Mouse (Mus musculus): ENCODE data around the gene Sugt1. TPM values are rescaled to one million over a fixed set of nuclear protein-coding genes. Genes with fewer than 3 reads are reported as not detected.
A peak's percentile ranks its signal among the peaks of the same experiment; 100 is the strongest.

Gene Sugt1
- total RNA-seq (2021), result 10 to 100 TPM; 64.8 to 73.7 TPM

DNA sequence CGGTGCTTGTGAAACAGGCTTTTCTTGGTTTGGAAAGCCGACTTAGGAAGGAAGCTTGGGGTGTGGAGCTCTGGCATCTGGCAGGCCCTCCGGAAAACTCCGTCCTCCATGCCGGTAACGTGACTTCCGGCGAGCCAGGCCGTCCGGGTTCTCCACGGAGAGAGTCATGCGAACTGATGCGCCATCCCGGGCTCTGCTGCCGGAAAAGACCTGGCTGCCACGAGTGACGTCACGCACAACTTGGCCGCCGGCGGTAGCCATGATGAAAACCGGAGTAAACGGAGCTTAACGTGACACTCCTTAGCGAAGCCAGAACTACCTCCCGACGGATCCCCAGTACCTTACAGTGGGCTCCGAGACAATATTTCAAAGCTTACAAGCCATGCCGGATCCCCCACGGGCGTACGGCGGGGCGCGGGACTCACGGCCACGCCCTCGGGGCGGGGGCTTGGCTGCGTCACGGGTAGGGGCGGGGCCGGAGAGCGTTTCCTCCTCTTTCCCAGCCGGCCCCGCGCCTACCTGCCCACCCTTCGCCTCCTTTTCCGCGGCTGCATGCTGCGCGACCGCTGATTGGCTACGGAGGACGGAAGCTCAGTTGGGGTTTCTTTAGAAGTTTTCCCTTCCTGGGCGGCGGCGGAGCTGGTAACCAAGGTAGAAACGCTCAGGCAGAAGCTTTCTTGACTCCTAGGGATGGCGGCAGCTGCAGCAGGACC is at the start of gene Sugt1:
TSS of gene Sugt1 (plus strand) at position 553 of the 713 bp plus-strand sequence.
- intact Hi-C loops (cut with DNase I), result loop anchor here (2.0 to 5.0 kb wide), 2 partner anchors 106 to 190 kb away; partner anchors contain the start of genes Elf1, Mtrf1 and Wbp4
- DNase-seq, result peak; percentile 95 to 98

DNA sequence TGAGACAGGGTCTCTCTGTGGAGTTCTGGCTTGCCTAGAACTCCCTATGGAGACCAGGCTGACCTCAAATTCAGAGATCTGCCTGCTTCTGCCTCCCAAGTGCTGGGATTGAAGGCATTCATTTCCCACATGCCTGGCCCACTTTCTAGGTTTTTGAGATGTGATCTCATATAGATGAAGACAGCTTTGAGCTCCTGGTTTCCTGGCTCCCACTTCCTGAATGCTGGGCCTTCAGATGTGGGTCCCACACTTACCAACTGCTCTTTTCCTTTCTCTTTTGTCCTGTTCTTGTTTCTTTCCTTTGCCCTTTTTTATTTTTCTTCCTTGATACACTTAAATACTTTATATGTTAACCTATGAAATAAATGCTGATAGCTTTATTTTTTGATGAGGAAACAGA is 49.6 kb upstream of the Sugt1 start:
- intact Hi-C loops (cut with DNase I), result no loop called here
- no peak for DNase-seq

DNA sequence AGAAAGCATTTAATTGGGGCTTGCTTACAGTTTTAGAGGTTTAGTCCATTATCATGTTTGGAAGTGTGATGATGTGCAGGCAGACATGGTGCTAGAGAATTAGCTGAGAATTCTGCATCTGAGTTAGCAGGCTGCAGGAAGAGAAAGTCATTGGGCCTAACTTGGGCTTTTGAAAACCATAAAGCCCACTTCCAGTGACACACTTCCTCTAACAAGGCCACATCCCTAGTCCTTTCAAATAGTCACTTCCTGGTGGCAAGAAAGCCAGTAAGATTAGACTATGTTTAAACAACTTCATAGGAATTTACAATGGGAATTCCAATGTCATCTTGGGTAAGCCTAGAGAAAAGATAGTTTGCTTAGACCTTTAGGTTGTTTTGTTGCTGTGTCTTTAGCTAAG is 45.9 kb upstream of the Sugt1 start:
- no peak for DNase-seq
- intact Hi-C loops (cut with DNase I), result no loop called here

DNA sequence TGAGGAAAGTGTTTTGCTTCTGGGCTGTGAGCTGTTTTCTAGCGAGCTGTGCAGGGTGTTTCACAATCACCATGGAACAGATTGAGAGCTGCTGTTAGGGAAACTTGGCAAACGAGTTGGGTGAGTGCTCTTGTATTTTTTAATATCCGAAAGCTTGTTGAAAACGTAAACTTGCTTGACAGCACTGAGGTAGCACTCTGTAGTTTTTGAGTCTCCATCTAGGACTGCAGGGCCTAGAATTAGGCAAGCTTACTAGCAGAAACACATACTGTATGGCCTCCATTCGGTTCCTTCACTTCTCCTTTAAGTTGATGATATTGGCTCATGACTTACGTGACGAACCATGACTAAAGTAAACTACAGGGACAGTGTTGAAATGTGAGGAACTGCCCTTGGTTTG is 38.1 kb upstream of the Sugt1 start:
- intact Hi-C loops (cut with DNase I), result no loop called here

DNA sequence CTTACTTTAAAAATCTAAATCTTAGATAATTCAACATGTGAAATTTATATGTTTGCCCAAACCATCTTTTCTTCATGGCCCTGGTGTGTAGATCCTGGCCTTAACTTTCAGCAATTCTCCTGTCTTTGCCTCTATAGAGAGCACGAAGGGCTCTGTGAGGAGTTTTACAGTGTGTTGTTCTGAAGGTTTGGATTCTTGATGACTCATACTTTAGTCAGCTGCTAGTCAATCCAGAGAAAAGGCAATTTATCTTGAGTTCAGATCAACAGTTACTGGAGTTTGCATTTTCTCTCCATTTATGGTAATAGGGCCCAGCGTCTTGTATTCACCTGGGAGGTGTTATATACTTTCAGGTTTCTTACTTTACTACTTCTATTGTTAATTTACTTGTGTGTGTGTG is 35.6 kb upstream of the Sugt1 start:
- DNase-seq, result no peak
- intact Hi-C loops (cut with DNase I), result no loop called here

More for the DNA sequence above, 38.1 kb upstream of the Sugt1 start:
- DNase-seq, result peak; percentile 37 to 62

DNA sequence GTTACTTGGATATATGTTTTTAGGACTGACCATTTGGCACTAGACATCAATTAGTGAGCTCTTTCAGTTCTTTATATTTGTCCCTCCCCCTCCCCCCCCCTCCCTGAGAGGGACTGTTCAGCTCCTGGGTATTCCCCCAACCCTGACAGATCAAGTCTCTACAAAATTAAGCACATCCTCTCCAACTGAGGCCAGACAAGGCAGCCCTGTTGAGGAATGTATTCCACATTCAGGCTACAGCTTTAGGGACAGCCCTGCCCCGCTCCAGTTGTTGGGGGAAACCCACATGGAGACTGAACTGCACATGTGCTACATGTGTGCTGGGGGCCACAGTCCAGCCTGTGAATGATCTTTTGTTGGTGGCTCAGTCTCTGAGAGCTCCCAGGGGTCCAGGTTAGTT is 34.6 kb upstream of the Sugt1 start:
- intact Hi-C loops (cut with DNase I), result no loop called here
- no peak for DNase-seq

DNA sequence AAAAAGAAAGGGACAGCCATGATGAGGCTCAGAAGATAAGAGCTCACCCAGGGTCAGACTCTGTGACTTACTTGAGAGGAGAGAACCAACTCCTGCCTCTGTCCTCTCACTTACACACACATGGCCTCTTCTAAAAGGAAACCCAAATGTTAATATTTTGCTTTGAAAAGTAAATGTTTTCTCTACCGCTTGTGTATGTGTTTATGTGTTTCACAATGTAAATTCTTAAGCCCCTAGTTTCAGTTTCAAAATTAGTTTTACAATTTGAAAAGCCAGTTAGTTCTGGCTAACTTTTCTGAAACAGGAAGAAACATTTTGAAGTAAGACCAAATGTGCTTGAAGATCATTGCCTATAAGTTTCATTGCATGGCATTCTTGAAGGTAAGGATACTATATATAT is 29.7 kb upstream of the Sugt1 start:
- DNase-seq, result no peak
- intact Hi-C loops (cut with DNase I), result no loop called here

DNA sequence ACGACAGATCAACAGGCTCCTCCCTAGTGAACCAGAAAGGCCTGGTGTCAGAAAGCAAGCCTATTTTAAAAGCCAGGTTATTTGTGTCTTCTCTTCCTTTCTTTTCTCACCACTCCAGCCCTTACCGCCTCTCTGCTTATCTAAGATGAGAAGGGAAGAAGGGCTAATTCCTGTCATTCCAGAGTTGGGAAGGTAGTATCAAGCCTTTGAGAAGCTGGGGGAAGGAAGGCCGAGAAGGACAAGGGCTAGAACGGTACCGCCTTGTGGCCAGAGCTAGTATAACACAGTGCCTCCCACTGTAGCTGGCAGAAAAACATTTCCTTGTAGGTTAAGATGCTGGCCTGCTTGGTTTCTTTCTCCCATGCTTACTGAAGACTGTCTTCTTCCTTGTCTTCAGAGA is 24.7 kb upstream of the Sugt1 start:
- DNase-seq, result peak; percentile 61 to 71
- intact Hi-C loops (cut with DNase I), result loop anchor here (1.0 to 2.0 kb wide), 2 partner anchors 54 to 82 kb away; no protein-coding TSS in a partner anchor

DNA sequence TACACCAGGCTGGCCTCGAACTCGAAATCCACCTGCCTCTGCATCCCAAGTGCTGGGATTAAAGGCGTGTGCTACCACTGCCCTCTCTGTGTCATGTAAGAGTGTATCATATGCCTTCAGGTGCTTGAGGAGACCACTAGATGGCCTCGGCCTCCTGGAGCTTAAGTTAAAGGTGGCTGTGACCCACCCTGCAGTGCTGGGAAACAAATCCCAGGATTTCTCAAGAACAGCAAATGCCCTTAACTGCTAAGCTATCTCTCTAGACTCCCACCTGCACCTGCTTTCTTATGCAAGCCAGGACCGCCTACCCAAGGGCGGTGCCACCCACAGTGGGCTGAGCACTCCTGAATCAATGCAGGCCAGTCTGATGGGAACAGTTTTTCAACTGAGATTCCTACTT is 22.7 kb upstream of the Sugt1 start:
- intact Hi-C loops (cut with DNase I), result no loop called here
- DNase-seq, result no peak

DNA sequence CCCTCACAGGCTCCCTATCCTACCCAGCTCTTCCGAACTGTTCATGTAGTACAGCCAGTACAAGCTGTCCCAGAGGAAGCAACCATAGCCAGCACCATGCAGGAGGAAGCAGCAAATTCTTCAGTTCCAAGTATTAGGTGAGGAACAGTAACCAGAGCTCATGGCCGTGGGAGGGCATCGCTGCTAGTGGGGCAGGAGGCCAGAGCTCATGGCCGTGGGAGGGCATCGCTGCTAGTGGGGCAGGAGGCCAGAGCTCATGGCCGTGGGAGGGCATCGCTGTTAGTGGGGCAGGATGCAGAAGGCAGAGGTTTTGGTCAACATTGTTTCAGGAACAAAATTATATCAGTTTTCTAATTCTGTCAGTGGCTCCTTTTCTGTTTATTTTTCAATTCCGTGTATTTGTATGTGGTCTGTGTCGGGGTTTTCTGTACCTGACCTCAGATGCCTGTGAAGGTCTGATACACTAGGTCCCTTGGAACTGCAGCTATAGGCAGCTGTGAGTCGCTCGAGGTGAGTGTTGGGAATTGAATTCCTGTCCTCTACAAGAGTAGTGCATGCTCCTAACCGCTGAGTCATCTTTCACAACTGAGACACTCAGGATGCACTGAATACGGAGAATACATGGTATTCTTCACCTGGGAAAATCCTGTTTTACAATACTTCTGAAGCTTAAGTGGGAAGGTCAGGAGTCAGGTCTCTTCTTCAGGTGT is 13.9 kb upstream of the Sugt1 start:
- no peak for DNase-seq
- intact Hi-C loops (cut with DNase I), result no loop called here

DNA sequence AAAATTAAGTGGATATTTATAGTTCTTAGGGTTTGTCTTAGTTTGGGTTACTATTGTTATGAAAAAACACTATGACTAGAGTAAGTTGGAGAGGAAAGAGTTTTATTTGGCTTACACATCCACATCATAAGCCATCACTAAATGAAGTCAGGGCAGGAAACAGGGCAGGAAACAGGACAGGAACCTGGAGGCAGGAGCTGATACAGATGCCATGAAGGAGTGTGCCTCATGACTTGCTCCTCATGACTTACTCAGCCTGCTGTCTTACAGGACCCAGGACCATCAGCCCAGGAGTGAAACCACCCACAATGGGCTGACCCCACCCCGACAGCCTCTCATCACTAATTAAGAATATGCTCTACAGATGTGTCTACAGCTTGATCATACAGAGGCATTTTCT is 13.1 kb upstream of the Sugt1 start:
- no peak for DNase-seq

DNA sequence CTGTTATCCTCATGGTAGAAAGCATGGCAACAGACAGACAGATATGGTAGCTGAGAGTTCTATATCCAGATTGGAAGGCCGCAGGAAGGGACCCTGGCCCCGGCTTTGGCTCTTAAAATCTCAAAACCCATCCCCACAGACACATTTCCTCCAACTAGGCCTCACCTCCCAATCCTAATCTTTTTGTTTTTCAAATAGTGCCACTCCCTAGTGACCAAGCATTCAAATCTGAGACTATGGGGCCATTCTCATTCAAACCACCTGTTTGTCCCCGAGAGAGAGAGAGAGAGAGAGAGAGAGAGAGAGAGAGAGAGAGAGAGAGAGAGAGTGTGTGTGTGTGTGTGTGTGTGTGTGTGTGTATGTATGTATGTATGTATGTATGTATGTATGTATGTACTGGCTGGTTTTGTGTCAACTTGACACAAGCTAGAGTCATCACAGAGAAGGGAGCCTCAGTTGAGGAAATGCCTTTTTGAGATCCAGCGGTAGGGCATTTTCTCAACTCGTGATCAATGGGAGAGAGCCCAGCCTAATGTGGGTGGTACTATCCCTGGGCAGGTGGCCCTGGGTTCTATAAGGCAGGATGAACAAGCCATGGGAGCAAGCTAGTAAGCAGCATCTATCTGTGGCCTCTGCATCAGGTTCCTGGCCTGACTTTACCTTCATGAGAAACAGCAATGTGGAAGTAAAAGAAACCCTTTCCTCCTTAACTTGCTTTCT is 3.8 kb upstream of the Sugt1 start:
- intact Hi-C loops (cut with DNase I), result no loop called here
- DNase-seq, result no peak

More for the DNA sequence above, 13.1 kb upstream of the Sugt1 start:
- intact Hi-C loops (cut with DNase I), result no loop called here

DNA sequence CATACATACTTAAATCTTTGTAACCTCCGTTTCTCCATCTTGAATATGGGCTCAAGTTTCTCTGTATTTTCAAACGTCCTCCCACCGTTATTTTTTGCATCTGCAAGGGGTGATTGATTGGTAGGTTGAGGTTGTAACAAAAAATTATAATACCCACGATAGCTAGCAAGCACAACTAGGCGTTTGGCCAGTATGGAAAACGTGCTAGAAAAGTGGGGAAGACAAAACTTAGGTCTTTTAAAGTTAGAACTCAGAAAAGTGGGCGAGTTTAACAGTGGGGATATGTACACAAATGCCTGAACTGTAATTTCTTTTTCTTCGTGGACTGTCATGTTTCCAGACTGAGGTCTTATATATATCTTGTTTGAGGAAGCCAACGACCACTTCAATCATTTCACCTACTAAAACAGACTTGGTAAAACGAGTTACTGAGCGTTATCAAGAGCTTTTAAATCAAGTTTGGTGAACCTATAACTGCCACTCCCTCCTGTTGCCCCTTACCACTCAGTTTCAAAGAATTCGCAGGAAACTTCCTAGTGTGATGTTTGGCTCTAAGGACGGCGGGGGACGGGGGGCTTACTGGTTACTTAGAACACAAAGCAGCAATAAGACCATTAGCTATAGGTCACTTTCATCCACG is 872 bp upstream of the Sugt1 start:
- intact Hi-C loops (cut with DNase I), result loop anchor here (2.0 to 5.0 kb wide), 2 partner anchors 106 to 189 kb away; partner anchors contain the start of genes Elf1, Mtrf1 and Wbp4
- no peak for DNase-seq

DNA sequence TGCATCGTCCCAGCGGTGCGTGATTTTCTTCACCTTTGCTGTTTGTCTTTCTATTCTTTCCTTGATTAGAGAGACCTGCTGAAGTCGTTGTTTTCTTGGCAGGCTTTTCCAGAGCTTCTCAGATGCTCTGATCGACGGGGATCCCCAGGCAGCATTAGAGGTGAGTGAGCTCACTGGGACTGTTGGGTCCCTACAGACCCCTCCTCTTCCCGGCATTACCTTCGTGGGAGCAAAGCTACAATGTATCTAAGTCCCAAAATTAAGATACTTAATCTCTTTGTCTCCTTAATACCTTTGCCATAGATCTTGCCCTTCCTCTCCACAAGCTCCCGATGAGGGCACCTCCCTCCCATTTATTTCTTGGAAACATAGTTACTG is 350 bp downstream of the Sugt1 start:
- intact Hi-C loops (cut with DNase I), result loop anchor here (2.0 to 5.0 kb wide), 2 partner anchors 107 to 191 kb away; partner anchors contain the start of genes Elf1, Mtrf1 and Wbp4
- DNase-seq, result no peak

DNA sequence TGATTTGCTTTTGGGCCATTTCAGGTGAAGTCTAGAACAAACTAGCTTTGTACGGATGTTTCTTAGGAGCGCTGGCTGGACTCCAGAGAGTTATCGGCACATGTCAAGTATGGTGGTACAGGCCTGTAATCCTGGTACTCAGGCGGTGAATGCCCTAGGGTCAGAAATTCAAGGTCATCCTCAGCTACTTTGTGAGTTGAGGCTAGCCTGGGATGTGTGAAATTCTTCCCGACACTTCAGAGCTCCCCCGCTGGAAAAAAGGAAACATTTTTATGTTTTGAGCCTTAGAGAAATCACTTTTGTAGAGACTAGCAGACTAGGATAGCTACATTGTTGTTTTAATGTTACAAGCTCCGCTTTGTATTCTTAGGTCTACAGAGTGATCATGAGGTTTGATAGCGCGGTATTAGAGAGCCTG is 1.1 kb downstream of the Sugt1 start:
- intact Hi-C loops (cut with DNase I), result loop anchor here (5.0 kb wide), 1 partner anchor 191 kb away; the partner anchor contains the start of gene Mtrf1
- no peak for DNase-seq

DNA sequence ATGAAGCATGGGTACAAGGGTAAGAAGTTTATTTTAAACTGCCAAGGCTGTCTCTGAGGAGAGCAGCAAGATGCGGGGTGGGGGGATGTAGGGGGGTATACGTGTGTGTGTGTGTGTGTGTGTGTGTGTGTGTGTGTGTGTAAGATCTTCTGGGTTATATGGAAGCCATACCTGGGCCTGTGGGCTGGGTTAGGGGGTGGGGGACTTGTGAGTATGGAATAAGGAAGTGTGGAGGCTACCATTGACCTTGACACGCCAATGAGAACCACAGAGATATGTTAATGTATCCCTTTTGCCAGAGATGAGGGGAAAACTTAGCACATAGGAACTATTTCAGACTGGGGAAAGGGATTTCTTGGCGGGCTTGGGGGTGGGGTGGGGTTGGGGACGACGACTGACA is 1.9 kb downstream of the Sugt1 start:
- intact Hi-C loops (cut with DNase I), result loop anchor here (5.0 kb wide), 1 partner anchor 192 kb away; the partner anchor contains the start of gene Mtrf1
- DNase-seq, result no peak

DNA sequence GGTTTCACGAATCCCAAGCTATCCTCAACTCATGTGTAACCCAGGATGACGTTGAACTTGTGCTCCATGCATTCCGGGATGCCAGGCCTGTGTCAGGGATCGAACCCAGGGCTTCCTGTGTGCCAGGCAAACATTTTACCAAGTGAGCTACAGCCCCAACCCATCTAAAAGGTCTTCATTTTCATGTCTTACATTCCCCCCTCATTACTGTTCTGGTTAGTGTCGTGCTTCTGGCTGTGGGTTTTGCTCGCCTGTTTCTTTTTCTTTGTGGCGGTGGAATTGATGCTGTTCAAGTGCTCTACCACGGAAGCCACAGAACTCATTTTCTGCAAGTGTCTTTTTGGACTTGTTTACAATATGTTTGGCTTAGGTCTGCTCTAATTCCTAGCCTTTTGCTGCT is 3.4 kb downstream of the Sugt1 start:
- intact Hi-C loops (cut with DNase I), result no loop called here
- no peak for DNase-seq

DNA sequence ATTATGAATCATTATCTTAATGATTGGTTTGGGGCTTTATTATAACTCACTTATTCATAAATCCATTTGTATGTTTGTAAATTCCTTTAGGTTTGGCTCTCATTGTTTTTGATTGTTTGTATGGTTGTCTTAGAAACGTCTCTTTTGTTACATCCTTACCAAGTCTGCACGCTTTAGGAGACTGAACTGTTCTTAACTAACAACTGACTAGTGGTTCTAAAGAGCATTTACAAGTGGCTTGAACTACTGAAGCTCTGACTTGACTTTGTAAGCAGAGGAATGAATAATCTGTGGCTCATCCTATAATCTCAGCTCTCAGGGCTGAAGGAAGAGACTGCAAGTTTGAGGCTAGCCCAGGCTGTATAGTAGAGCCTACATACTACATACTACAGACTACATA is 4.1 kb downstream of the Sugt1 start:
- intact Hi-C loops (cut with DNase I), result no loop called here
- DNase-seq, result no peak

DNA sequence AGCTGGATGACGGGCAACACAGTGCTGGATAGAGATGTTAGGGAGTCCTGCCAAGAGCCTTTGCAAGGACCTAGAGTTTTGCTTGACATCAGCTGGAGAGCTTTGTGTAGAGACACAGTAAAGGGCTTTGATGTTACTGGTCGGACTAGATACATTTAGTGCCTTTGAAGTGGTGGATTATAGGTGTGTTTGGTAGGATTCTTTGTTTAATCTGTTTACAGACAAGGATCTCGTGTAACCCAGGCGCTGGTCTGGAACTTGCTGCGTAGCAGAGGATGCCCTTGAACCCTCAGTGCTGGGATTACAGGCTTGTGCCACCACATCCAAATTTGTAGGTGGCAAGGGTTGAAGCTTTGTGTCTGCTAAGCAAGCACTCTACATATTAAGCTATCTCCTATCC is 6.6 kb downstream of the Sugt1 start:
- DNase-seq, result no peak

DNA sequence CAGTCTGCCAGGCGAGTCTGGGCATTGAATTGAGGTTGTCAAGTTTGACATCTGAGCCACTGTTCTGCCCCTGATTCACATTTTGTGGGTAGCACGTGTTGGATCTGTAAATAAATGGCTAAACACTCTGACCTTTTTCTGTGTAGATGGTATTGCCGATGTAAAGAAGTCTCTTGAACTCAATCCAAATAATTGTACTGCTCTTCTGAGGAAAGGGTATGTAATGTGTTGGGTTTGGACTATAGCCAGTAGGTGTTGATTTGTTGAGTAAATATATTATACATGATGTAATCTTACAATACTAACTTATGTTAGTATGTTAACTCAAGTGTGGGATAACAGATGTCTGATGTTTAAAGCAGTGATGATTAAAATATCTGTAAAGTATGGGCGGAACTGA is 9.1 kb downstream of the Sugt1 start:
- intact Hi-C loops (cut with DNase I), result no loop called here
- DNase-seq, result no peak

More for the DNA sequence above, 6.6 kb downstream of the Sugt1 start:
- intact Hi-C loops (cut with DNase I), result no loop called here

DNA sequence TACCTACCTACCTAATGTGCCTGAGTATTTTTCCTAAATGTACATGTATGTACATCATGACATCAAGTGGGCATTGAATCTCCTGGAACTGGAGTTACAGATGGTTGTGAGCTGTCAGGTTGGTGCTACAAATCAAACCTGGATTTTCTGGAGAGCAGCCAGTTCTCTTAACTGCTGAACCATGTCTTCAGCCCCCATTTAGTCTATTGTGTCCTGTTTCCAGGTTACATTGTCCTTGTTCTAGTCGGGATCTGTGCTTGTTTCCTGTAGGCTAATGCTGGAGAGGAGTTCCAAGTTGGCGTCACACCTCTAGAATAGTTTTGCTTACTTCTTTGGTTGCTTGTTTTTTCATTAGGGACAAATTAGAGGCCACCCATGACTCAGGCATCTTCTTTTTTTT is 18.4 kb downstream of the Sugt1 start:
- no peak for DNase-seq
- intact Hi-C loops (cut with DNase I), result no loop called here
